Mouse (Mus musculus) liver, embryonic 11.5 days (tissue): ENCODE results near the gene Fam171b. TPM values are rescaled to one million over a fixed set of nuclear protein-coding genes. Genes with fewer than 3 reads are reported as not detected.
A peak's percentile ranks its signal among the peaks of the same experiment; 100 is the strongest.

Source experiments
- ATAC-seq: fragments of 200-750 bp; cut with Nextera tagmentation; replicated peaks from 2 replicates; pipeline ENCODE4 v1.8.0; 2017; ENCODE audit warnings: moderate number of reproducible peaks, mild to moderate bottlenecking, moderate TSS enrichment, moderate library complexity; ENCODE audit not compliant: low FRiP score
- DNase-seq: peaks from one replicate; pipeline ENCODE4 v3.0.0-alpha.2; 2017; ENCODE audit warnings: low spot score
- H3K27ac ChIP-seq: fragments of 300-500 bp; sonication (generic); 2 replicates; pipeline ENCODE4 v1.5.1; 2014; ENCODE audit warnings: mild to moderate bottlenecking, low read depth, low read length, control low read depth
- H3K27me3 ChIP-seq: fragments of 300-500 bp; sonication (generic); replicated peaks from 2 replicates; pipeline ENCODE4 v1.6.1; 2014; ENCODE audit warnings: low read length, mixed read lengths; ENCODE audit not compliant: control insufficient read depth, insufficient read depth
- H3K36me3 ChIP-seq: fragments of 300-500 bp; sonication (generic); 2 replicates; pipeline ENCODE4 v1.6.1; 2014; ENCODE audit warnings: mild to moderate bottlenecking, low read length, moderate library complexity, mixed read lengths; ENCODE audit not compliant: control insufficient read depth, insufficient read depth
- H3K4me1 ChIP-seq: fragments of 300-500 bp; sonication (generic); replicated peaks from 2 replicates; pipeline ENCODE4 v1.6.1; 2014; ENCODE audit warnings: low read length, mixed read lengths; ENCODE audit not compliant: control insufficient read depth, insufficient read depth
- H3K4me2 ChIP-seq: fragments of 300-500 bp; sonication (generic); 2 replicates; pipeline ENCODE4 v1.6.1; 2014; ENCODE audit warnings: mild to moderate bottlenecking, control low read depth, moderate library complexity
- H3K4me3 ChIP-seq: fragments of 300-500 bp; sonication (generic); 2 replicates; pipeline ENCODE4 v1.5.1; 2014; ENCODE audit warnings: low read depth, low read length, control low read depth
- H3K9ac ChIP-seq: fragments of 300-500 bp; sonication (generic); 2 replicates; pipeline ENCODE4 v1.6.1; 2014; ENCODE audit warnings: low read depth, low read length, control low read depth
- H3K9me3 ChIP-seq: fragments of 300-500 bp; sonication (generic); 2 replicates; pipeline ENCODE4 v1.6.1; 2016; ENCODE audit warnings: low read length, inconsistent platforms, mixed read lengths; ENCODE audit not compliant: control insufficient read depth
- WGBS: fragments of 180-500 bp; shearing (Covaris S2); extraction: QIAGEN DNeasy Blood & Tissue Kit; methylation state at CpG from one replicate; pipeline ENCODE4 v1.1.7; 2014; 5-methylcytosine and 5-hydroxymethylcytosine counted together
- polyA plus RNA-seq: library from polyadenylated mRNA; unstranded; fragments of >200 nt; fragmentation: Nextera tagmentation; extraction: Ambion mirVana; gene quantifications from 2 replicates; pipeline ENCODE4 v1.2.1, GENCODE M21; 2014

Fam171b gene
- polyA plus RNA-seq, 1 experiment from 2014 or later, result 1.9 TPM

DNA sequence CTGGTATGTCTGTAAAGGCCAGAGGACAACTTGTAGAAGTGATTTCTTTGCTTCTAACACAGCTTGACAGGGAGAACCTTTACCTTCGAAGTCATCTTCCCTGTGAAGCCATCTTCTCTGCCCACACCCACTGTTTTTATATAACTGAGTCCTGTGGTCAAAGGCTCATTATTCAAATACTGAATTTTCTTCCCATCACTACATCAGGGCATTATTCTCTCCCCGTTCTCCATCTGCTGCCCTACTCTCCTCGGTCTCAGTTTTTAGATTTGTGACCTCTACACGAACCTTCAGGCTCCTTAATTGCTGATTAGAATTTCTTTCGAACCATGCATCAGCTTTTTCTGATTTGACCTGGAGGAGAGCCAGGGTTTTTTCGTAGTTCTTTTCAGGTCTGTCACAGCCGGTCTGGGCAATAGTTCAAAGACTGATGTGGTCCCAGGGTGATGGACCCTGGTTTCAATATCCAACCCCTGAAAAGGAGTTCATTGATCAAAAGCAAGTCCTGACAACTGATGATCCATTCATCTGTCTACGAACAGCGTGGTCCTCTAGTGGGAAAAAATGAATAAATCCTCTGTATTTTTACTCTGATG lies 14.4 kb upstream of the Fam171b start:
- no peaks in the 10 kb centered on the region for H3K4me1 ChIP-seq
- H3K9me3 ChIP-seq, result no peaks in the 10 kb centered on the region
- no peak overlapping the region for H3K4me2 ChIP-seq
- H3K27ac ChIP-seq, result no peak overlapping the region
- H3K36me3 ChIP-seq, result 0 out of 2 replicates have a peak, but pooled peaks cover 8% of the 10 kb centered on the region
- 79% methylated on average over 9 of the region's 9 CpGs for WGBS
- H3K4me3 ChIP-seq, result no peak overlapping the region
- no peaks in the 10 kb centered on the region for H3K27me3 ChIP-seq
- ATAC-seq (no peak), DNase-seq (no peak)
- no peak overlapping the region for H3K9ac ChIP-seq

- no peak for ATAC-seq
- H3K4me1 ChIP-seq, result no peaks in the 10 kb centered on the region
- no peak overlapping the region for H3K27ac ChIP-seq
- no peaks in the 10 kb centered on the region for H3K9me3 ChIP-seq
- H3K36me3 ChIP-seq, result no peaks in the 10 kb centered on the region
- no peak overlapping the region for H3K9ac ChIP-seq
- peaks cover 27% of the 10 kb centered on the region for H3K27me3 ChIP-seq
- WGBS, result 18% methylated on average over 10 of the region's 10 CpGs
- no peak for DNase-seq
- H3K4me2 ChIP-seq, result peak overlapping the region; percentile 79
- H3K4me3 ChIP-seq, result peak overlapping the region; percentile 58
Observed at GRCm38 (mm10) chr2:83813273-83813892, 947 bp downstream of the Fam171b start.

DNA sequence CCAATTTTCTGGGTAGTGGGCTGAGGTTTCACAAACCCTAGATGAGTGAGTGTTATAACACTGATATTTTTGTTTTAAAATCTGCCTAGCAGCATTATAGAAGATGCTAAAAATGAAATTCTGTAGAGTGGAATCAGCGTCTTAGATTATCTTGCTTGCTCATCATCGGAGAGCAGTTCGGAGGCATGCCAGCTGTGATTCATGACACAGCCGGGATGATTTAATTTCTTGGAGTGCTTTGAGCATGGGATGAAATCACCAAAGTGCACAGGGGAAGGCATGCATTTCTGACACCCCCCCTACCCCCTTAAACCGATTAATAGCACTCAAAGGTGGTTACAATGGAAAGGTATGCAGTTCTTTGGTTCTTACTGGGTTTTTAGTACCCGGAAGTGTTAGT lies 1.6 kb downstream of the Fam171b start:
- peaks cover 27% of the 10 kb centered on the region for H3K27me3 ChIP-seq
- no peak for ATAC-seq

DNA sequence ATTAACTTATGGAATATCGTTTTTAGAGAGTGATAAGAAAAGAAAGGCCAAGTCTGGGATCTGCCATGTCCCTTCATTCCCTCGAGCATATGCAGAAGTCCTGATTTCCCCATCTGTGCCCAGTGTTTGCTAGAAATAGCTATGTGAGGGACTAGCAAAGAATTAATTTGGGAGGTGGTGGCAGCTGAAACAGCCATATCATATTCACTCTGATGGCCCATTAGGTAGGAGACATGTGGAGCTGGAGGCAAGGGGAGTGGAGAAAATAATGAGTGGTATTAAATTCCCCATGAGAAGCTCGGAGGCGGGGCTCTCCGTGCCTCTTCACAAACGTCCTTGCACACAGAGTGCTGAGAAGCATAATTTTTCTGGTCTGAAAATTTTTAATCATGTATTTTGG lies 3.7 kb downstream of the Fam171b start:
- no peaks in the 10 kb centered on the region for H3K9me3 ChIP-seq
- no peak overlapping the region for H3K9ac ChIP-seq
- H3K27ac ChIP-seq, result no peak overlapping the region
- ATAC-seq (no peak), DNase-seq (no peak)
- H3K4me3 ChIP-seq, result no peak overlapping the region
- H3K4me2 ChIP-seq, result no peak overlapping the region
- no peaks in the 10 kb centered on the region for H3K36me3 ChIP-seq
- WGBS, result 73% methylated on average over 6 of the region's 6 CpGs
- no peaks in the 10 kb centered on the region for H3K4me1 ChIP-seq
- peaks cover 27% of the 10 kb centered on the region for H3K27me3 ChIP-seq

More for the DNA sequence above, 1.6 kb downstream of the Fam171b start:
- Histone ChIP-seq H3K4me3 (no peak overlapping the region), H3K4me1 (no peaks in the 10 kb centered on the region), H3K27ac (no peak overlapping the region), H3K9me3 (no peaks in the 10 kb centered on the region), H3K4me2 (no peak overlapping the region), H3K36me3 (no peaks in the 10 kb centered on the region), H3K9ac (no peak overlapping the region)
- DNase-seq, result no peak
- 66% methylated on average over 6 of the region's 6 CpGs for WGBS

DNA sequence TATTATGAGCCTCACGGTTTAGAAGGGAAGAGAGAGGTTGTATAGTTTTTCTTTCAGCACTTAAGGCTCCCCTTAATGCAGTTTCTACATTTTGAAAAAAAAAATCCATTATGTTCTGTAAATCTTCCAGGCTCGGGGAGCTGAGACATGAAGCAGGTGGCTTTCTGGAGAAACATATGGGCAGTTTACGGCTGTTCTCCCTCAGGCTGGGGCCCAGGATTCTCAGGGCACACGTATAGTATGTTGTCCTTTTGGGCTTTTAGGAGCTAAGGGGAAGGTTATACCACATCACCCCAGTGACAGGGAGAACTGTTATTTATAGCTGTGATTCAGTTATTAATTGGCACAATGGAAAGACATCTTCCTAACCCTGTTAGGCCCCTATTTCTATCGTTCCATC lies 12.7 kb downstream of the Fam171b start:
- Histone ChIP-seq H3K4me1 (no peaks in the 10 kb centered on the region), H3K27ac (no peak overlapping the region), H3K9ac (no peak overlapping the region), H3K4me3 (no peak overlapping the region), H3K9me3 (no peaks in the 10 kb centered on the region), H3K27me3 (no peaks in the 10 kb centered on the region), H3K4me2 (no peak overlapping the region), H3K36me3 (no peaks in the 10 kb centered on the region)
- DNase-seq (no peak), ATAC-seq (no peak)
- 69% methylated on average over 5 of the region's 5 CpGs for WGBS

GRCm38 (mm10) chr2:83828895-83829539 lies 16.6 kb downstream of the Fam171b start:
- no peak overlapping the region for H3K27ac ChIP-seq
- no peak overlapping the region for H3K4me2 ChIP-seq
- no peaks in the 10 kb centered on the region for H3K36me3 ChIP-seq
- no peaks in the 10 kb centered on the region for H3K9me3 ChIP-seq
- no peaks in the 10 kb centered on the region for H3K27me3 ChIP-seq
- no peak overlapping the region for H3K4me3 ChIP-seq
- WGBS, result 82% methylated on average over 3 of the region's 3 CpGs
- no peak for DNase-seq
- no peaks in the 10 kb centered on the region for H3K4me1 ChIP-seq
- ATAC-seq, result no peak
- no peak overlapping the region for H3K9ac ChIP-seq

GRCm38 (mm10) chr2:83832903-83833302 lies 20.5 kb downstream of the Fam171b start:
- Histone ChIP-seq H3K9me3 (no peaks in the 10 kb centered on the region), H3K36me3 (no peaks in the 10 kb centered on the region), H3K4me2 (no peak overlapping the region), H3K27me3 (no peaks in the 10 kb centered on the region), H3K9ac (no peak overlapping the region), H3K4me3 (no peak overlapping the region), H3K4me1 (no peaks in the 10 kb centered on the region), H3K27ac (no peak overlapping the region)
- 78% methylated on average over 4 of the region's 4 CpGs for WGBS
- ATAC-seq (no peak), DNase-seq (no peak)

- Histone ChIP-seq H3K9me3 (no peaks in the 10 kb centered on the region), H3K36me3 (no peaks in the 10 kb centered on the region), H3K4me3 (no peak overlapping the region), H3K9ac (no peak overlapping the region), H3K4me2 (no peak overlapping the region), H3K27me3 (no peaks in the 10 kb centered on the region), H3K27ac (no peak overlapping the region), H3K4me1 (no peaks in the 10 kb centered on the region)
- no peak for DNase-seq
- 81% methylated on average over 10 of the region's 10 CpGs for WGBS
- ATAC-seq, result no peak
Observed at GRCm38 (mm10) chr2:83835313-83836070, 23.1 kb downstream of the Fam171b start.
